Comparison of ENCODE assay signal across 16 mouse cellular contexts in genomic region chr7:113086158-113086557, GRCm38 (mm10).
A peak's percentile ranks its signal among the peaks of the same experiment; 100 is the strongest.
DNase-seq lines count a peak whose midpoint lies in the region.
"Had no signal": no experiment of that assay in that cellular context is flagged by ENCODE, and none has a peak within 500 bp of the region (broad histone marks: within the 10 kb centered on the region; RNA-seq: fewer than 3 reads in every experiment).

No protein-coding gene starts in this region.

- peak; percentile 38 to 67 for DNase-seq in lung, adult 18-20 months
- DNase-seq in lung, postnatal 4 days = no peak
- peak; percentile 29 for DNase-seq in urinary bladder, adult 2 months (ENCODE audit: low spot score)
- DNase-seq in urinary bladder, postnatal 10 days (ENCODE audit: low spot score) = no peak
- peak; percentile 26 for DNase-seq in lung, postnatal 36 days
- DNase-seq in thymus, postnatal 0 days (ENCODE audit: low spot score) = no peak
- DNase-seq in gastrocnemius, adult 18-20 months (ENCODE audit: low spot score) = no peak
- DNase-seq: adrenal gland, adult 2 months; adrenal gland, postnatal 36 days; B cell, adult 2 months; cerebellum, adult 18-20 months; cerebellum, postnatal 10 days; kidney, adult 9 months; kidney, postnatal 10 days; retina, postnatal 1 day; right cerebral cortex, postnatal 14 days had no signal

Comparison
In these comparisons a context has a peak if more than half of its experiments do, and no peak if none do; other contexts are left out.
1. DNase-seq: peak in lung, adult 18-20 months (2 of 2), urinary bladder, adult 2 months (single experiment) and lung, postnatal 36 days (single experiment); none in lung, postnatal 4 days (0 of 2), urinary bladder, postnatal 10 days (single experiment), thymus, postnatal 0 days (single experiment) and gastrocnemius, adult 18-20 months (single experiment).